Mouse (Mus musculus) ES-Bruce4 (cell line): Measurements from ENCODE around the gene Macrod2.

Experiments used
- CTCF ChIP-seq: IDR thresholded peaks from one replicate; pipeline ENCODE4 v1.8.1; 2011; ENCODE audit warnings: low read depth, low read length
- EP300 ChIP-seq: IDR thresholded peaks from 2 replicates; pipeline ENCODE4 v1.6.1; 2011; ENCODE audit warnings: low read depth, low read length; ENCODE audit not compliant: insufficient read depth

- TF ChIP-seq EP300, result no peak
- TF ChIP-seq CTCF, result no peak
Observed at GRCm38 (mm10) chr2:141897951-141898350, 1502.8 kb downstream of the Macrod2 start.
